Mouse (Mus musculus): ENCODE results near the gene Plcg2. TPM values are rescaled to one million over a fixed set of nuclear protein-coding genes. Genes with fewer than 3 reads are reported as not detected.
A peak's percentile ranks its signal among the peaks of the same experiment; 100 is the strongest.

The Plcg2 gene
- polyA plus RNA-seq, 1 experiment from 2014 or later, result 3.4 TPM

DNA sequence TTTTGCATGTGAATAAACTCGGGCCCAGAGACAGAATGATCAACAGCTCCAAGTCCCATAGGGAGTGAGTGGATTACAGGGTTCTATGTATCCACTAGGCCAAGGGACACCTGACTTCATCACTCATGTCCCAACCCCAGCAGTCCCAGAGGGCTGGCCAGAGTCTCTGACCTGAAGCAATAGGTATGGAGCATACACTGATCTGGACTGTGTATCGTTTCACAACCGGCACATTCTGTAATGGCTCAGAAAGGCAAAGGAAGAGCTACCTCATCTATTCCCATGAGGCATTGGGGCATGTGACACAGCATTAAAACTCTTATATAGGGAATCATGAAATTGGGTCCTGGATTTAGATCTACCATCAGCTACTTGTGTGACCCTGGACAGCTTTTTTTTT is 174.5 kb downstream of the Plcg2 start:
- Histone ChIP-seq H3K9me3 (ENCODE audit: control insufficient read depth, low read length) (no peaks in the 10 kb centered on the region), H3K4me1 (ENCODE audit: control insufficient read depth, insufficient read depth, low read length) (no peaks in the 10 kb centered on the region), H3K27ac (ENCODE audit: low read depth, low read length) (no peak overlapping the region), H3K4me2 (ENCODE audit: low read depth) (no peak overlapping the region), H3K36me3 (ENCODE audit: control insufficient read depth, insufficient read depth, low read length) (no peaks in the 10 kb centered on the region), H3K4me3 (ENCODE audit: low read depth, low read length) (no peak overlapping the region), H3K27me3 (ENCODE audit: control insufficient read depth, insufficient read depth, low read length) (no peaks in the 10 kb centered on the region), H3K9ac (ENCODE audit: low read length) (no peak overlapping the region)
- no peak for ATAC-seq (ENCODE audit: insufficient read depth, low FRiP score, low TSS enrichment)
- 79% methylated on average over 3 of the region's 3 CpGs for WGBS
- DNase-seq (ENCODE audit: low spot score), result no peak

DNA sequence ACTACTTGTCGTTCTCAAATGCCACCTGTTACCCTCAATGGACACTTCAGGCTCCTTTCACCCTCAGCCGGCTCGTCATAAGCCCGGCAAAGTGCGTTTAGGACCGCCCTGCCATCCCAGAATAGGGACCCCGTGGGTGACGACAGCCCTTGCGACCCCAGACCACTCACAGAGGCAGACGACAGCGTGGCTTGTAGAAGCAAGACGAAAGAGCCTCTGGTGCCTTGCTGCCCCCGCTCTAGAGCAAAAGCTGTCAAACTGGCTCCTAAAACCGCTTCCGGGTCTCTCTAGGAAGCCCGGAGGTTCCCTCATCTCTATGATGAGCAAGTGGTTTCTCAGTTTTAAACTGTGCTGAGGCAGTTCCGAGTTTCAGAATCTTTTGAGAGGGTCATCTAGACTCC is 175.3 kb downstream of the Plcg2 start, which contains the start of gene Sdr42e1:
Gene Sdr42e1, minus strand, starts transcription at position 260 of the 401 bp plus-strand sequence.
- Histone ChIP-seq H3K4me1 (ENCODE audit: control insufficient read depth, insufficient read depth, low read length) (no peaks in the 10 kb centered on the region), H3K27ac (ENCODE audit: low read depth, low read length) (no peak within 1 kb of the TSS), H3K9ac (ENCODE audit: low read length) (peak within 1 kb of the TSS; percentile 46), H3K9me3 (ENCODE audit: control insufficient read depth, low read length) (no peaks in the 10 kb centered on the region), H3K27me3 (ENCODE audit: control insufficient read depth, insufficient read depth, low read length) (no peaks in the 10 kb centered on the region), H3K36me3 (ENCODE audit: control insufficient read depth, insufficient read depth, low read length) (no peaks in the 10 kb centered on the region), H3K4me3 (ENCODE audit: low read depth, low read length) (peak within 1 kb of the TSS; percentile 36), H3K4me2 (ENCODE audit: low read depth) (peak within 1 kb of the TSS; percentile 60)
- DNase-seq (ENCODE audit: low spot score) (peak; percentile 52), ATAC-seq (ENCODE audit: insufficient read depth, low FRiP score, low TSS enrichment) (no peak)
- WGBS, result 13% methylated on average over 17 of the region's 17 CpGs

DNA sequence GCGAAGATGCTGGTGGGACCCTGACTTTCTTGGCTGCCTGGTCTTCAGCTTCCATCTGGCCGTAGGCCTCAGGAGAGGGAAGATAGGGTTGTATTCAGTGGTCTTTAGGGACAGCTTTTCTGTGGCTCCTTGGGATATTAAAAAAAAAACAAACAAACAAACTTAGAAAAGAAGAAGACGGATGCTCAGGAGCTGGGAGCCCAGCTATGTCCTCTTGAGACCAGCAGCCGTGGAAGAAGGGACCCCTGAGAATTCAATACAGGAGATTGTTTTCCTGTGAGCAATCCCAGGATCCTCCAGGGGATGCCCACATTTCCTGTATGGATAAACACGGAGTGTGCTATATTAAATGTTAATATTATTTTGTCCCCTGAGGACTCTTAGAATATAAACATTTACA is 177.1 kb downstream of the Plcg2 start:
- WGBS, result 80% methylated on average over 5 of the region's 5 CpGs
- Histone ChIP-seq H3K4me2 (ENCODE audit: low read depth) (no peak overlapping the region), H3K4me1 (ENCODE audit: control insufficient read depth, insufficient read depth, low read length) (no peaks in the 10 kb centered on the region), H3K9ac (ENCODE audit: low read length) (no peak overlapping the region), H3K36me3 (ENCODE audit: control insufficient read depth, insufficient read depth, low read length) (no peaks in the 10 kb centered on the region), H3K27ac (ENCODE audit: low read depth, low read length) (no peak overlapping the region), H3K9me3 (ENCODE audit: control insufficient read depth, low read length) (no peaks in the 10 kb centered on the region), H3K27me3 (ENCODE audit: control insufficient read depth, insufficient read depth, low read length) (no peaks in the 10 kb centered on the region), H3K4me3 (ENCODE audit: low read depth, low read length) (no peak overlapping the region)
- no peak for ATAC-seq (ENCODE audit: insufficient read depth, low FRiP score, low TSS enrichment)
- no peak for DNase-seq (ENCODE audit: low spot score)

- H3K27ac ChIP-seq (ENCODE audit: low read depth, low read length), result no peak overlapping the region
- H3K4me2 ChIP-seq (ENCODE audit: low read depth), result no peak overlapping the region
- no peak overlapping the region for H3K4me3 ChIP-seq (ENCODE audit: low read depth, low read length)
- H3K9me3 ChIP-seq (ENCODE audit: control insufficient read depth, low read length), result no peaks in the 10 kb centered on the region
- H3K4me1 ChIP-seq (ENCODE audit: control insufficient read depth, insufficient read depth, low read length), result no peaks in the 10 kb centered on the region
- 82% methylated on average over 9 of the region's 9 CpGs for WGBS
- H3K36me3 ChIP-seq (ENCODE audit: control insufficient read depth, insufficient read depth, low read length), result no peaks in the 10 kb centered on the region
- ATAC-seq (ENCODE audit: insufficient read depth, low FRiP score, low TSS enrichment), result no peak
- DNase-seq (ENCODE audit: low spot score), result no peak
- H3K27me3 ChIP-seq (ENCODE audit: control insufficient read depth, insufficient read depth, low read length), result no peaks in the 10 kb centered on the region
- H3K9ac ChIP-seq (ENCODE audit: low read length), result no peak overlapping the region
Observed at GRCm38 (mm10) chr8:117676460-117676859, 178.4 kb downstream of the Plcg2 start.

DNA sequence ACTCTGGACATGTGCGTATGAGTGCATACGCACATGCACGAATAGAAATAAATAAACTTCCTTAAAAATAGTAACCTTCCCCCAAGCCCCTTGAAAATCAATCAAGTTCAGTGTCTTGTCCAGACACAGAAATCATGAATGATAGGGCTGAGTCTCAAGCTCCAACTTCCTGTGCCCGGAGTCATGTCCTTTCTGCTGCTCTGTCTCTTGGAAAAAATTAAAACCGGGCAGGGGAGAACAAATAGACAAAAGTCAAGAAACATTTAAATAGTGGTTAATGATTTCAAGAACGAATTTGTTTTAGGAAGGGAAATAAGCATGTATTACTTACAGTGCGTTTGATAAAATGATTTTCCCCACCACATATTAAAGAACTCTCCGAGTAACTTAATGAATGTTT is 178.9 kb downstream of the Plcg2 start:
- no peaks in the 10 kb centered on the region for H3K4me1 ChIP-seq (ENCODE audit: control insufficient read depth, insufficient read depth, low read length)
- H3K36me3 ChIP-seq (ENCODE audit: control insufficient read depth, insufficient read depth, low read length), result no peaks in the 10 kb centered on the region

DNA sequence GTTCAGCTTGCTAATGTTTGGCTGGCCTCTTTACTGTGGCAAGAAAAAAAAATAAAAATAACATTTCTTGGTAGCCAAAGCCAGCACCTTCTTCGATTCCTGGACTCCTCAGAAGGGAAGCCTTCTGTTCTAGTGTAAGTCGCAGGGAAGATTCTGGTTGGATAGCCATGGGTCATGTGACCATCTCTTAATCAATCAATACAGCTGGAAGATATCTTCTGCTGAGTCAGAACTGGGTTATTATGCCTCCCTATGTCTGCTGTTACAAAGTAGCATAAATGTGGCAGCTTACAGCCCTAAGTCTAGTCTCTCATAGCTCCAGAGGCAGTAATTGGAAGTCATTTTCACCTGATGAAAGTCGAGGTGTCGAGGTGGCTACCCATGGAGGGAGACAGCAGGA is 180.6 kb downstream of the Plcg2 start:
- Histone ChIP-seq H3K4me1 (ENCODE audit: control insufficient read depth, insufficient read depth, low read length) (no peaks in the 10 kb centered on the region), H3K36me3 (ENCODE audit: control insufficient read depth, insufficient read depth, low read length) (no peaks in the 10 kb centered on the region), H3K9me3 (ENCODE audit: control insufficient read depth, low read length) (no peaks in the 10 kb centered on the region), H3K4me2 (ENCODE audit: low read depth) (no peak overlapping the region), H3K27ac (ENCODE audit: low read depth, low read length) (no peak overlapping the region), H3K27me3 (ENCODE audit: control insufficient read depth, insufficient read depth, low read length) (no peaks in the 10 kb centered on the region), H3K9ac (ENCODE audit: low read length) (no peak overlapping the region), H3K4me3 (ENCODE audit: low read depth, low read length) (no peak overlapping the region)
- WGBS, result 83% methylated on average over 4 of the region's 4 CpGs
- ATAC-seq (ENCODE audit: insufficient read depth, low FRiP score, low TSS enrichment) (no peak), DNase-seq (ENCODE audit: low spot score) (no peak)

More for the DNA sequence above, 178.9 kb downstream of the Plcg2 start:
- Histone ChIP-seq H3K27ac (ENCODE audit: low read depth, low read length) (no peak overlapping the region), H3K9me3 (ENCODE audit: control insufficient read depth, low read length) (no peaks in the 10 kb centered on the region), H3K4me3 (ENCODE audit: low read depth, low read length) (no peak overlapping the region), H3K4me2 (ENCODE audit: low read depth) (no peak overlapping the region), H3K9ac (ENCODE audit: low read length) (no peak overlapping the region), H3K27me3 (ENCODE audit: control insufficient read depth, insufficient read depth, low read length) (no peaks in the 10 kb centered on the region)
- ATAC-seq (ENCODE audit: insufficient read depth, low FRiP score, low TSS enrichment), result no peak
- 86% methylated on average over 8 of the region's 8 CpGs for WGBS
- DNase-seq (ENCODE audit: low spot score), result no peak

DNA sequence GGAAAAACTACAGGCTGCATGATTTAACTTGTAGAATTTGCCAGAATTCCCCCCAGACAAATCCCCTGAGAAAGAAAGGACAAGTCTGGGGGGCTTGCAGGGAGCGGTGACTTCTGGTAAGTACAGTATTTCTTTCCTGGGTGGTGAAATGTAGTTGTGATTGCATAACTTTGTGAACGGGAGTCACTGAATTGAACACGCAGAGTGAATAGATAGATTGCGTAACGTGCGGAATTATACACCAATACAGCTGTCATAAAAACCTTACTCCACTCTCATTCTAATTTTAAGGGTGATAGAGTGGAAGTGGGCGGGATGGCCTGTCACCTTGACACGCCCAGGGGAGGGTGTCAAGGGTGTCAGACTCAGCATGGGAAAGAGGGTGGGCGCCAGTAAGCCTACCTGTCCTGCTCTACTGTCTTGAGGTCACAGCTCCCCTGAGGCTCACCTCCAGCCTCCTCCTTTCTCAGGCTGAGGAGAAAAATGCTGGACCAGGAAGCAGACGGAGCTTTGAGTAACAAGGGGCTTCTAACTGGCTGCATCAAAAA is 185.9 kb downstream of the Plcg2 start:
- Histone ChIP-seq H3K4me2 (ENCODE audit: low read depth) (no peak overlapping the region), H3K36me3 (ENCODE audit: control insufficient read depth, insufficient read depth, low read length) (no peaks in the 10 kb centered on the region), H3K27me3 (ENCODE audit: control insufficient read depth, insufficient read depth, low read length) (no peaks in the 10 kb centered on the region), H3K9me3 (ENCODE audit: control insufficient read depth, low read length) (no peaks in the 10 kb centered on the region), H3K27ac (ENCODE audit: low read depth, low read length) (no peak overlapping the region), H3K4me3 (ENCODE audit: low read depth, low read length) (no peak overlapping the region), H3K4me1 (ENCODE audit: control insufficient read depth, insufficient read depth, low read length) (no peaks in the 10 kb centered on the region), H3K9ac (ENCODE audit: low read length) (no peak overlapping the region)
- DNase-seq (ENCODE audit: low spot score) (no peak), ATAC-seq (ENCODE audit: insufficient read depth, low FRiP score, low TSS enrichment) (no peak)
- 58% methylated on average over 10 of the region's 10 CpGs for WGBS

- Histone ChIP-seq H3K9ac (ENCODE audit: low read length) (no peak overlapping the region), H3K4me3 (ENCODE audit: low read depth, low read length) (no peak overlapping the region), H3K9me3 (ENCODE audit: control insufficient read depth, low read length) (no peaks in the 10 kb centered on the region), H3K4me1 (ENCODE audit: control insufficient read depth, insufficient read depth, low read length) (no peaks in the 10 kb centered on the region), H3K27ac (ENCODE audit: low read depth, low read length) (no peak overlapping the region), H3K4me2 (ENCODE audit: low read depth) (no peak overlapping the region), H3K27me3 (ENCODE audit: control insufficient read depth, insufficient read depth, low read length) (no peaks in the 10 kb centered on the region), H3K36me3 (ENCODE audit: control insufficient read depth, insufficient read depth, low read length) (no peaks in the 10 kb centered on the region)
- DNase-seq (ENCODE audit: low spot score) (no peak), ATAC-seq (ENCODE audit: insufficient read depth, low FRiP score, low TSS enrichment) (no peak)
- 38% methylated on average over 11 of the region's 11 CpGs for WGBS
Observed at GRCm38 (mm10) chr8:117684504-117684903, 186.4 kb downstream of the Plcg2 start.
